Mouse (Mus musculus): ENCODE results near the gene Trim17. TPM values are rescaled to one million over a fixed set of nuclear protein-coding genes. Genes with fewer than 3 reads are reported as not detected.

Gene Trim17
- polyA plus RNA-seq, 1 experiment, result 0.23 TPM

DNA sequence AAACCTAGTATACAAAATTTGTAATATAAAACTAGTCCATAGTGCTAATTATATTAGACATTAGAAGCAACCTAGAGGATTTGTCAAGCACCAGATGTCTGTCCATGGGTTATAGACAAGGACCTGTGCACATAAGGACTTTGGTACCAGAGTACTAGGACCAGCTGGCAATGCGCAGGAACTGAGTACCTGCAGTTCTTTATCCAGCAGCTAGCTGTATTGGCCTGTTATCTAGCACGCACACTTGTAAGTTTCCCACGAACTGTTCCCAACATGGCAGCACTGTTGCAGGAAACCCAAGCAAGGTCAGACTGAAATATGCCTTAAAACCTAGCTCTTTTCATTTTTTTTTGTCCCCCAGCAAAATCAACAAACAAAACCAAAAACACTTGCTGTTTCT lies 24.2 kb upstream of the Trim17 start:
- no peak overlapping the region for H3K4me3 ChIP-seq (ENCODE audit: extremely low read depth, insufficient read depth, insufficient read length)
- H3K27me3 ChIP-seq (ENCODE audit: control insufficient read depth, insufficient read depth, low read length), result no peaks in the 10 kb centered on the region
- H3K4me1 ChIP-seq (ENCODE audit: control insufficient read depth, insufficient read depth, insufficient read length), result 0 out of 2 replicates have a peak, but pooled peaks cover 2% of the 10 kb centered on the region
- peaks cover 20% of the 10 kb centered on the region for H3K36me3 ChIP-seq (ENCODE audit: control insufficient read depth, insufficient read depth, low read length)
- no peak for TF ChIP-seq POLR2A (IDR thresholded peaks at IDR 0.05; ENCODE audit: low read depth, low read length)
- no peak for TF ChIP-seq CTCF (IDR thresholded peaks at IDR 0.05; ENCODE audit: extremely low read depth, insufficient read depth, insufficient read length, insufficient replicate concordance)
- no peak for DNase-seq (ENCODE audit: low read depth in 1 of 2, low spot score in 2 of 2)
- no peak overlapping the region for H3K27ac ChIP-seq (ENCODE audit: insufficient read depth, low read length)
- 91% methylated on average over 3 of the region's 3 CpGs for WGBS

DNA sequence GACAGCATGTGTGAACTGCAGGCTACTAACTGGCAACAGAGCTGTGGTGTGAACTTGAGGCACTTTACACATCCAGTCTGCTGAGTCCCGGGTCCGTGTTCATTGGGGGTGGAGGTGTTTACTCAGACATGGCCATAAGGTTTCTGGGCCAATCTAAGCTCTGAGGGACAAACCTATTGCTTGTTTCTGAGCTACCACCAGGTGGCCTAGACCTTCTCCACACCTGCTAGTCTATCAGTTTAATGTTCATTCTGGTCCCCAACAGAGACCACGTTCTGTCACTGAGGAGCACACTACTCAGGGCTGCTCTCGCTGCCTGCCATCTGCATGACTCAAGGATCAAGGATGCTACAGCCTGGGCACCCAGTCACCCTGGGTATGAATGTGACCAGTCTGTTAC lies 22.9 kb upstream of the Trim17 start:
- Histone ChIP-seq H3K4me3 (ENCODE audit: extremely low read depth, insufficient read depth, insufficient read length) (no peak overlapping the region), H3K27ac (ENCODE audit: insufficient read depth, low read length) (no peak overlapping the region), H3K4me1 (ENCODE audit: control insufficient read depth, insufficient read depth, insufficient read length) (peaks cover 2% of the 10 kb centered on the region; the same call in 1 of the 2 replicates), H3K36me3 (ENCODE audit: control insufficient read depth, insufficient read depth, low read length) (peaks cover 23% of the 10 kb centered on the region), H3K27me3 (ENCODE audit: control insufficient read depth, insufficient read depth, low read length) (no peaks in the 10 kb centered on the region)
- no peak for DNase-seq (ENCODE audit: low read depth in 1 of 2, low spot score in 2 of 2)
- WGBS, result 71% methylated on average over 4 of the region's 4 CpGs
- TF ChIP-seq CTCF (IDR thresholded peaks at IDR 0.05; ENCODE audit: extremely low read depth, insufficient read depth, insufficient read length, insufficient replicate concordance) (no peak), POLR2A (IDR thresholded peaks at IDR 0.05; ENCODE audit: low read depth, low read length) (no peak)

GRCm38 (mm10) chr11:58937909-58938308 lies 16.6 kb upstream of the Trim17 start:
- Histone ChIP-seq H3K4me1 (ENCODE audit: control insufficient read depth, insufficient read depth, insufficient read length) (peaks cover 11% of the 10 kb centered on the region), H3K27me3 (ENCODE audit: control insufficient read depth, insufficient read depth, low read length) (no peaks in the 10 kb centered on the region), H3K4me3 (ENCODE audit: extremely low read depth, insufficient read depth, insufficient read length) (peak overlapping the region; percentile 72), H3K27ac (ENCODE audit: insufficient read depth, low read length) (peak overlapping the region; percentile 88; the same call in 1 of the 2 replicates), H3K36me3 (ENCODE audit: control insufficient read depth, insufficient read depth, low read length) (peaks cover 18% of the 10 kb centered on the region)
- no peak for DNase-seq (ENCODE audit: low read depth in 1 of 2, low spot score in 2 of 2)
- WGBS, result 4% methylated on average over 13 of the region's 13 CpGs
- no peak for TF ChIP-seq CTCF (IDR thresholded peaks at IDR 0.05; ENCODE audit: extremely low read depth, insufficient read depth, insufficient read length, insufficient replicate concordance)
- no peak for TF ChIP-seq POLR2A (IDR thresholded peaks at IDR 0.05; ENCODE audit: low read depth, low read length)

DNA sequence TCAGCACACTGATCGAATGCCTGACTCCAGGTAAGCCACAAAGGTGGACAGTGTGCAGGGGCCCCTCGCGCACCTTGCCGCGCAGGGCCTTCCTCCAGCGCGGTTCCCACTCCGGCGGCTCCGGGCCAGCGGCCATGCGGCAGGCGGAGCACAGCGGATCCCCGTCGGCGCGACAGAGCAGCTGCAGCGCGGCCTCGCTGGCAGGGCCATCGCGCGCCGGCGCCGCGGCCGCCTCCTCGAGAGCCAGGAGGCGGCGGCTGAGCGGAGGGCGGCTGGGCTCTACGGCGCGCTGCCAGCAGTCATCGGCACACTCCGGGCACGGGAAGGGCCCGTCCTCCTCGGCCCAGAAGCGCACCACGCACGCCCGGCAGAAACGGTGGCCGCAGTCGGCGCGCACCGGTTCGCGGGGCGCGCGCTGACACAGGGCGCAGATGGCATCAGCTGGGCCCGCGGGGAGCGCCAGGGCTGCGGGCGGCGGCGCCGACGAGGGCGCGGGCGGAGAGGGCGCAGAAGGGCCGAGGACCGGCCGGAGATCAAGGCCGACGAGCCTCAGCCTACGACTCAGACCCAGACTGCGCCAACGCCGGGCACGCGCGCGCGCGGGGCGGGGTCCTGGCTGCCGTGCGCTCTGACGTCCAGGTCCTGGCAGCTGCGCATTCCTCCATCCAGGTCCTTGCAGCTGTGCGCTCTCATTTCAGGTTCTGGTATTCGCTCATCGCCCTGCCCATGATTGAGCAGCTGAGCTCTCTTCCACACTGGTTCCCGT lies 16.0 kb upstream of the Trim17 start, which contains the start of gene Rnf187:
Gene Rnf187, minus strand, starts transcription at position 595 of the 766 bp plus-strand sequence.
- peak; percentile 80 for TF ChIP-seq POLR2A (IDR thresholded peaks at IDR 0.05; ENCODE audit: low read depth, low read length)
- TF ChIP-seq CTCF (IDR thresholded peaks at IDR 0.05; ENCODE audit: extremely low read depth, insufficient read depth, insufficient read length, insufficient replicate concordance), result no peak
- WGBS, result under 1% methylated on average over 92 of the region's 95 CpGs
- Histone ChIP-seq H3K27me3 (ENCODE audit: control insufficient read depth, insufficient read depth, low read length) (no peaks in the 10 kb centered on the region), H3K36me3 (ENCODE audit: control insufficient read depth, insufficient read depth, low read length) (peaks cover 15% of the 10 kb centered on the region), H3K4me3 (ENCODE audit: extremely low read depth, insufficient read depth, insufficient read length) (peak within 1 kb of the TSS; percentile 72), H3K27ac (ENCODE audit: insufficient read depth, low read length) (peak within 1 kb of the TSS; percentile 88), H3K4me1 (ENCODE audit: control insufficient read depth, insufficient read depth, insufficient read length) (peaks cover 11% of the 10 kb centered on the region)
- peak; percentile 77 to 89 for DNase-seq (ENCODE audit: low read depth in 1 of 2, low spot score in 2 of 2)

DNA sequence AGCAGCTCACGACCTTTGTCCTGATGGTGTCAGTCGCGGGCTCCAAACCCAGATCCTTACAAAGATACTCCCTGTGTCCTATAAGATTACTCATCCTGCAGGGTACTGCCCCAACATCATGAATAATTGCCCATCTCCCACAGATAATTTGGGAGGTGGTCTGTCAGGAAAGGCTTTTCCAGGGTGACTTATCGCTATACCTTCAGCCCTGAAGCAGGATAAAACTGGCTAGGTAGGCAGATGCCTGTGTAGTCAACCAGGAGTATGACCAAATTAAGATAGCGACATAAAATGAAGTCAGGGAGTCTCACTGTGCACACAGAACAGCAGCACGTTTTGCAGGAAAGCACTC lies 15.4 kb upstream of the Trim17 start:
- no peak for TF ChIP-seq CTCF (IDR thresholded peaks at IDR 0.05; ENCODE audit: extremely low read depth, insufficient read depth, insufficient read length, insufficient replicate concordance)
- no peak for TF ChIP-seq POLR2A (IDR thresholded peaks at IDR 0.05; ENCODE audit: low read depth, low read length)
- 29% methylated on average over 6 of the region's 6 CpGs for WGBS
- Histone ChIP-seq H3K4me1 (ENCODE audit: control insufficient read depth, insufficient read depth, insufficient read length) (peaks cover 11% of the 10 kb centered on the region), H3K36me3 (ENCODE audit: control insufficient read depth, insufficient read depth, low read length) (peaks cover 10% of the 10 kb centered on the region), H3K4me3 (ENCODE audit: extremely low read depth, insufficient read depth, insufficient read length) (peak overlapping the region; percentile 72; the same call in 1 of the 2 replicates), H3K27ac (ENCODE audit: insufficient read depth, low read length) (no peak overlapping the region), H3K27me3 (ENCODE audit: control insufficient read depth, insufficient read depth, low read length) (no peaks in the 10 kb centered on the region)
- DNase-seq (ENCODE audit: low read depth in 1 of 2, low spot score in 2 of 2), result no peak

DNA sequence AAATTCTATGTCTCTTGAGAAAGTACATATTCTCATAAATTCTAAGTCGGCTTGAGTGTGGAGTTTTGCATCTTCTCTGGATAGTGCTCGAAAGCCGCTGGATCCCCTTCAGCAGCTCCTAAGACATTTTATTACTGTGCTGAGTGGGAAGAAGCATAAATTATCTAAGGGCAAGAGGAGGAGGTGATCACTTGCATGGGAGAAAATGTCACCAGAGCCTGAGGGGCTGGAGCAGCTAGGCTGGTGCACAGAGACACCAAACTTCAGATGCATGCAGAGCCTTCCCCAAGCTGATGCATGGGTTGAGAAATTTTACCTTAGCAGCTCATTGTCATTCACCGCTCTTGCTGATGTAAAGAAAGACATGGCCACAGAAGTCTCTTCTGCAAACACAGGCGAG lies 10.3 kb upstream of the Trim17 start:
- WGBS, result 85% methylated on average over 5 of the region's 5 CpGs
- H3K27ac ChIP-seq (ENCODE audit: insufficient read depth, low read length), result no peak overlapping the region
- H3K27me3 ChIP-seq (ENCODE audit: control insufficient read depth, insufficient read depth, low read length), result no peaks in the 10 kb centered on the region
- DNase-seq (ENCODE audit: low read depth in 1 of 2, low spot score in 2 of 2), result no peak
- no peak for TF ChIP-seq CTCF (IDR thresholded peaks at IDR 0.05; ENCODE audit: extremely low read depth, insufficient read depth, insufficient read length, insufficient replicate concordance)
- peaks cover 2% of the 10 kb centered on the region; the same call in 1 of the 2 replicates for H3K4me1 ChIP-seq (ENCODE audit: control insufficient read depth, insufficient read depth, insufficient read length)
- H3K4me3 ChIP-seq (ENCODE audit: extremely low read depth, insufficient read depth, insufficient read length), result no peak overlapping the region
- H3K36me3 ChIP-seq (ENCODE audit: control insufficient read depth, insufficient read depth, low read length), result no peaks in the 10 kb centered on the region

- no peak overlapping the region for H3K27ac ChIP-seq (ENCODE audit: insufficient read depth, low read length)
- H3K36me3 ChIP-seq (ENCODE audit: control insufficient read depth, insufficient read depth, low read length), result no peaks in the 10 kb centered on the region
- no peak for DNase-seq (ENCODE audit: low read depth in 1 of 2, low spot score in 2 of 2)
- WGBS, result 84% methylated on average over 3 of the region's 3 CpGs
- TF ChIP-seq CTCF (IDR thresholded peaks at IDR 0.05; ENCODE audit: extremely low read depth, insufficient read depth, insufficient read length, insufficient replicate concordance), result no peak
- TF ChIP-seq POLR2A (IDR thresholded peaks at IDR 0.05; ENCODE audit: low read depth, low read length), result no peak
- no peaks in the 10 kb centered on the region for H3K27me3 ChIP-seq (ENCODE audit: control insufficient read depth, insufficient read depth, low read length)
- peaks cover 2% of the 10 kb centered on the region; the same call in 1 of the 2 replicates for H3K4me1 ChIP-seq (ENCODE audit: control insufficient read depth, insufficient read depth, insufficient read length)
- H3K4me3 ChIP-seq (ENCODE audit: extremely low read depth, insufficient read depth, insufficient read length), result no peak overlapping the region
Observed at GRCm38 (mm10) chr11:58947306-58947705, 7.2 kb upstream of the Trim17 start.

All from spleen, adult 2 months (tissue).